Mouse (Mus musculus): Measurements from ENCODE around the gene Ryr1. TPM values are rescaled to one million over a fixed set of nuclear protein-coding genes. Genes with fewer than 3 reads are reported as not detected.

Gene Ryr1
- polyA plus RNA-seq, 1 experiment from 2014 or later, result 1.8 TPM

- 94% methylated on average over 12 of the region's 12 CpGs for WGBS
- Histone ChIP-seq H3K27ac (no peak overlapping the region), H3K4me1 (no peaks in the 10 kb centered on the region), H3K9me3 (replicated peaks) (no peaks in the 10 kb centered on the region), H3K27me3 (no peaks in the 10 kb centered on the region), H3K9ac (no peak overlapping the region), H3K4me2 (no peak overlapping the region), H3K4me3 (replicated peaks) (no peak overlapping the region), H3K36me3 (no peaks in the 10 kb centered on the region)
- no peak for ATAC-seq (replicated peaks; ENCODE audit: low FRiP score)
These were observed 23.5 kb downstream of the Ryr1 start for GRCm38 (mm10) chr7:29101286-29102017.

DNA sequence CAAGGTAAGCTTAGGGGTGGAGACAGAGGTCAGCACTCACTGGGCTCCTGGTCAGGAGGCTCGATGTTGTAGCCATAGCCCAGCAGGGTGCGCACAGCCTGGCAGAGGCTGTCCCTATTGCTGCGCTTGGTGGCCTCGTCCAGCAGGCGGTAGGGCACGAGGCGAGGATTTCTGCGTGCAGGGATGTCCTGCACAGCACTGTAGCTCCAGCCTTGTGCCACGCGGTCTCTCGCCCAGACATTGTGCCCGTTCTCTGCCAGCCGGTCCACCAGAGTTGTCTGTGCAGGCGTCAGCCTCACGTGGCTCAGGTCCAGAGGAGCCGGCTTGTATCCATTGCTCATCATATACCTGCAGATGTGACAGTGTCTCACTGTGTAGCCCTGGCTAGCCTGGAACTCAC, 27.8 kb downstream of the Ryr1 start:
- no peaks in the 10 kb centered on the region for H3K36me3 ChIP-seq
- no peak overlapping the region for H3K4me2 ChIP-seq
- H3K4me1 ChIP-seq, result no peaks in the 10 kb centered on the region
- H3K4me3 ChIP-seq (replicated peaks), result no peak overlapping the region
- H3K9me3 ChIP-seq (replicated peaks), result no peaks in the 10 kb centered on the region
- no peak for ATAC-seq (replicated peaks; ENCODE audit: low FRiP score)
- WGBS, result 88% methylated on average over 16 of the region's 16 CpGs
- no peak overlapping the region for H3K9ac ChIP-seq
- no peak overlapping the region for H3K27ac ChIP-seq
- no peaks in the 10 kb centered on the region for H3K27me3 ChIP-seq

- no peak overlapping the region for H3K27ac ChIP-seq
- no peak overlapping the region for H3K4me2 ChIP-seq
- ATAC-seq (replicated peaks; ENCODE audit: low FRiP score), result no peak
- no peak overlapping the region for H3K4me3 ChIP-seq (replicated peaks)
- no peak overlapping the region for H3K9ac ChIP-seq
- 74% methylated on average over 6 of the region's 6 CpGs for WGBS
- H3K36me3 ChIP-seq, result no peaks in the 10 kb centered on the region
- H3K9me3 ChIP-seq (replicated peaks), result no peaks in the 10 kb centered on the region
- H3K4me1 ChIP-seq, result no peaks in the 10 kb centered on the region
- no peaks in the 10 kb centered on the region for H3K27me3 ChIP-seq
These were observed 36.2 kb downstream of the Ryr1 start for GRCm38 (mm10) chr7:29088817-29089216.

DNA sequence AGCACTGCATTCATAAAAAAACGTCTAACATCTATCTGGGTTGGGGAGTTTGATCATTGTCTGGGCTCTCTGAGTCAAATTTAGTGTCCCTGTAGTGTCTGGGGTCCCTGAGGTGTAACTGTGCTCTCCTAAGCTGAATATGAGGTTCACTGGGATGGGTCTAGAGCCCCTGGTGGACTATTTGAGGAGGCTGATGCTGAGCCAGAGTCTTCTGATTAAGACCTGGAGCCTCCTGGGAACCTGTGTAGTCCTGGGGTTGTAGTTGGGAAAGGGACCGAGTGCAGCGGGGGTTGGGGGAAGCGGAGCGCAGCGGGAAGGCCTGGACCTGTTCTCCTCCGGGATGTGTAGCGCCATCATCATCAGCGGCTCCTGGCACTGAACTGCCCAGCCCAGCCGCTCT, 38.1 kb downstream of the Ryr1 start:
- 93% methylated on average over 10 of the region's 10 CpGs for WGBS
- Histone ChIP-seq H3K27me3 (no peaks in the 10 kb centered on the region), H3K9me3 (replicated peaks) (no peaks in the 10 kb centered on the region), H3K4me1 (no peaks in the 10 kb centered on the region), H3K36me3 (no peaks in the 10 kb centered on the region), H3K9ac (no peak overlapping the region), H3K4me2 (no peak overlapping the region), H3K27ac (no peak overlapping the region), H3K4me3 (replicated peaks) (no peak overlapping the region)
- no peak for ATAC-seq (replicated peaks; ENCODE audit: low FRiP score)

- Histone ChIP-seq H3K9ac (no peak overlapping the region), H3K27ac (no peak overlapping the region), H3K36me3 (no peaks in the 10 kb centered on the region), H3K4me2 (no peak overlapping the region), H3K4me3 (replicated peaks) (no peak overlapping the region), H3K27me3 (no peaks in the 10 kb centered on the region), H3K4me1 (no peaks in the 10 kb centered on the region), H3K9me3 (replicated peaks) (no peaks in the 10 kb centered on the region)
- WGBS, result 91% methylated on average over 30 of the region's 30 CpGs
- ATAC-seq (replicated peaks; ENCODE audit: low FRiP score), result no peak
These were observed 39.0 kb downstream of the Ryr1 start for GRCm38 (mm10) chr7:29085981-29086380.

GRCm38 (mm10) chr7:29084411-29084810, 40.6 kb downstream of the Ryr1 start:
- H3K36me3 ChIP-seq, result no peaks in the 10 kb centered on the region
- no peak overlapping the region for H3K4me2 ChIP-seq
- H3K9ac ChIP-seq, result no peak overlapping the region
- H3K27me3 ChIP-seq, result 0 out of 2 replicates have a peak, but pooled peaks cover 2% of the 10 kb centered on the region
- ATAC-seq (replicated peaks; ENCODE audit: low FRiP score), result no peak
- no peaks in the 10 kb centered on the region for H3K4me1 ChIP-seq
- H3K4me3 ChIP-seq (replicated peaks), result no peak overlapping the region
- 83% methylated on average over 3 of the region's 3 CpGs for WGBS
- H3K9me3 ChIP-seq (replicated peaks), result no peaks in the 10 kb centered on the region
- no peak overlapping the region for H3K27ac ChIP-seq

DNA sequence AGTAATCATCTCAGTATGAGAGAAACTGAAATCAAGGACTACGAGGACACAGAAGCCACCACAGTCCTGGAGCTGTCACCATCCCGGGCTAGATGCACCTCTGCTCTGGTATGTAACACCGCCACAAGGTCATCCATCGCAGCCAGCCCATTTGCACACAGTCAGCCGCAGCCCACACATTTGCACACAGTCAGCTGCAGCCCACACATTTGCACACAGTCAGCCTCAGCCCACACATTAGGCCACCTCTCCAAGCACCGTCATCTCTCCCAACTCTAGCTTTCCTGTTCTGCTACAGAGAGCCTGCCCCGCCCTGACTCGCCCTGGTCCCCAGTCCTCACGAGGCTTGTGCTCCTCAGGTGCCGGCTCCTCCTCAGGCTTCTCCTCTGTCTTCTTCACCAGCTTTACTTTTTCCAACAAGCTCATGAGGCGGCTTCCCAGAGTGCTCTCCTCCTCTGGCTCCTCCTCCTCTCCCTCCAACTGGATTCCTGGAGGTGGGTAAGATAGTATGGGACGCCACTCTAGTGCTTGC, 45.5 kb downstream of the Ryr1 start:
- 0 out of 2 replicates have a peak, but pooled peaks cover 2% of the 10 kb centered on the region for H3K27me3 ChIP-seq
- ATAC-seq (replicated peaks; ENCODE audit: low FRiP score), result no peak
- no peaks in the 10 kb centered on the region for H3K36me3 ChIP-seq
- H3K9me3 ChIP-seq (replicated peaks), result no peaks in the 10 kb centered on the region
- no peak overlapping the region for H3K4me2 ChIP-seq
- no peak overlapping the region for H3K27ac ChIP-seq
- 81% methylated on average over 12 of the region's 12 CpGs for WGBS
- H3K4me1 ChIP-seq, result no peaks in the 10 kb centered on the region
- H3K9ac ChIP-seq, result no peak overlapping the region
- H3K4me3 ChIP-seq (replicated peaks), result no peak overlapping the region

- no peak overlapping the region for H3K4me3 ChIP-seq (replicated peaks)
- H3K27ac ChIP-seq, result no peak overlapping the region
- H3K9ac ChIP-seq, result no peak overlapping the region
- H3K27me3 ChIP-seq, result peaks cover 19% of the 10 kb centered on the region
- H3K4me2 ChIP-seq, result no peak overlapping the region
- H3K4me1 ChIP-seq, result no peaks in the 10 kb centered on the region
- ATAC-seq (replicated peaks; ENCODE audit: low FRiP score), result no peak
- no peaks in the 10 kb centered on the region for H3K9me3 ChIP-seq (replicated peaks)
- H3K36me3 ChIP-seq, result no peaks in the 10 kb centered on the region
- 74% methylated on average over 9 of the region's 9 CpGs for WGBS
These were observed 48.0 kb downstream of the Ryr1 start for GRCm38 (mm10) chr7:29076977-29077376.

- Histone ChIP-seq H3K27me3 (peaks cover 36% of the 10 kb centered on the region), H3K4me3 (replicated peaks) (no peak overlapping the region), H3K27ac (no peak overlapping the region), H3K4me2 (no peak overlapping the region), H3K9me3 (replicated peaks) (no peaks in the 10 kb centered on the region), H3K36me3 (no peaks in the 10 kb centered on the region), H3K4me1 (peaks cover 12% of the 10 kb centered on the region), H3K9ac (no peak overlapping the region)
- no peak for ATAC-seq (replicated peaks; ENCODE audit: low FRiP score)
- WGBS, result 81% methylated on average over 6 of the region's 6 CpGs
These were observed 49.8 kb downstream of the Ryr1 start for GRCm38 (mm10) chr7:29075208-29075607.

DNA sequence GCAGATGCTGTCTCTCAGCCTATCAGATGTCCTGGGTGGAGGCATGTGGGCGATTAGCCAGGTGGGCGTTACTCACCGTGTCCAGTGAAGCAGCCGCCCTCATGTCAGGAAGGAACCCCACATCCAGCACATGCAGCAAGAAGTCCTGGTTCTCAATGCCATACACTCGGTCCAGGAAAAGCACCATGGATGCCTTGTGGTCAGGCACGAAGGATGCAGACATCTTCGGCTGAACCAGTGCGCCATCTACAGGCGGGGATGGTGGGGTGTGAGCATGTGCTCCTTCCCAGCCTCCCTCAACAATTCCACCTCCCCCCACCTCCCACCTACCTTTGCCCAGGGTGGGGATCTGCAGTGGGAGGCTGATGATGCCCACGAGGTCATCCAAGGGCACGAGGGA, 52.3 kb downstream of the Ryr1 start:
- Histone ChIP-seq H3K4me1 (peaks cover 19% of the 10 kb centered on the region), H3K4me2 (no peak overlapping the region), H3K9me3 (replicated peaks) (no peaks in the 10 kb centered on the region), H3K4me3 (replicated peaks) (no peak overlapping the region), H3K36me3 (no peaks in the 10 kb centered on the region), H3K27ac (no peak overlapping the region), H3K27me3 (peaks cover 59% of the 10 kb centered on the region), H3K9ac (no peak overlapping the region)
- 0 out of 2 replicates have a peak, but pooled peaks have one; percentile 16 for ATAC-seq (replicated peaks; ENCODE audit: low FRiP score)
- 48% methylated on average over 11 of the region's 11 CpGs for WGBS

DNA sequence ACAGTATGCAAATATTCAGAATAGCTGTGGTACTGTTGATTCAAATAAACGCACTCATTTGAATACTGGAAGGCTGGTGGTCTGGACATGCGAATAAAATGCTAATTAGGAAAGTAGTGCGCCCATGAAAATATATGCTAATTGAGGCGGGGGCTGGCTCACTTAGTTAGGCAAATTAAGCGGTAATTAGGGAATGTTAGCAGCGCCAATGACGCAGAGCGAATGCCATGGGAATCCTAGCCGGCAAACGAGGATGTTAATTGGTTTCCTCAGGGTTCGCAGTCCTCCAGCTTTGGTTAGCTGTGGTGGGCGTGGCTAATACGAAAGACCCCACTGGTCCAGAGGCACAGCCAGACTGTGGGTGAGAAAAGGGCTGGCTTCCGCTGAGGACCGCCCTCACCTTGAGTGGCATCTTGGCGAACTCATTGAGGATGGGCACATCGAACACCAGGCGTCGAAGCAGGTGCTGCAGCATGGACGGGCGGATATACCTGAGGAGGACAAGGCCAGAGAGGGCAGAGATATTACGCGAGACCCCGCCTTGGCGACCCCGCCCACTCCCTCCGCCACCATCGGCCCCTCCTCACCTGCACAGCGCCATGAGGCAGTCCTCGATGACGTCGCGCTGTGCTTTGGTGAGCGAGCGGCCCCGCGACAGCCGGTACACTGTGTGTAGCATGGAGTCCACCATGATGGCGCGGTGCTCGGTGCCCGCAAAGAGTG, 53.6 kb downstream of the Ryr1 start:
- ATAC-seq (replicated peaks; ENCODE audit: low FRiP score), result 0 out of 2 replicates have a peak, but pooled peaks have one; percentile 54
- H3K27me3 ChIP-seq, result peaks cover 72% of the 10 kb centered on the region
- WGBS, result 9% methylated on average over 42 of the region's 42 CpGs
- H3K9me3 ChIP-seq (replicated peaks), result no peaks in the 10 kb centered on the region
- no peak overlapping the region for H3K27ac ChIP-seq
- H3K4me3 ChIP-seq (replicated peaks), result peak overlapping the region; percentile 33
- H3K4me1 ChIP-seq, result peaks cover 20% of the 10 kb centered on the region
- H3K36me3 ChIP-seq, result no peaks in the 10 kb centered on the region
- peak overlapping the region; percentile 59 for H3K4me2 ChIP-seq
- no peak overlapping the region for H3K9ac ChIP-seq

DNA sequence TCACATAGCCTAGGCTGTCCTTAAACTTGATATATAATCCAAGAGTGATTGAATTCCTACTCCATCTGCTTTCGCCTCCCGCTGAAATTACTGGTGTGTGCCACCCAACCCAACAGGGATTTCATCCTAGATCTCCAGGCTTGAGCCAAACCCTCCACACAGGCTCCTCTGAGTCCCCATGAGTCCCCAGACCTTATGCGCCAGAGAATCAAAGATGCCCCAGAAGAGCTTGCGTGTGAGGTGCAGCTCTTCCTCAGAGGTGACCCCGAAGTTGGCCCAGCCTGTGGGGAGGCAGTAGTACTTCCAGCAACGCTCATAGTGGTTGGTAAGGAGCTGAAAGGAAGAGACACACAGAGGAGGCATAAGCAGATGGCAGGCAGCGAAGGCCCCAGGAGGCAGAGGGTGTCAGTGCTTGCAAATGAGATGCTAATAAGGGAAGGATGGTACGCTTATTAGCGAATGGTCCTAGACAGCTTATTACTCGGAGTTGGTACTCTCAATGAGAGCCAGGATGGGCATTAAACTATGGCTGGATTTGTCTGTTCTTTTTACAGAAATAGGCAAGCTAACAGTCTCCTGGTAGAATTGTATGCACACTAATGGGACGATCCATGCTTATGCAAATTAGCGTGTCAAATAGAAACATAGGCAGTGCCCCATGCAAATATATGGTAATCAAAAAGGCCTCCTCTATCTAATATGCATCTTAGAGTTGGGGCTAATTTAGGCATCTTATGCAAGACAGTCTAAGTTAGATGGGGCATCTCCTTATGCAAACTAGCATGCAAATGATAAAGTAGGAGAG, 54.4 kb downstream of the Ryr1 start:
- Histone ChIP-seq H3K27ac (no peak overlapping the region), H3K27me3 (peaks cover 77% of the 10 kb centered on the region), H3K36me3 (no peaks in the 10 kb centered on the region), H3K4me2 (no peak overlapping the region), H3K4me3 (replicated peaks) (no peak overlapping the region), H3K4me1 (peaks cover 20% of the 10 kb centered on the region), H3K9ac (no peak overlapping the region), H3K9me3 (replicated peaks) (no peaks in the 10 kb centered on the region)
- peak; percentile 10; the same call in 1 of the 2 replicates for ATAC-seq (replicated peaks; ENCODE audit: low FRiP score)
- WGBS, result 65% methylated on average over 12 of the region's 12 CpGs
